Mouse (Mus musculus): ENCODE data around the gene Sh3rf3.

DNA sequence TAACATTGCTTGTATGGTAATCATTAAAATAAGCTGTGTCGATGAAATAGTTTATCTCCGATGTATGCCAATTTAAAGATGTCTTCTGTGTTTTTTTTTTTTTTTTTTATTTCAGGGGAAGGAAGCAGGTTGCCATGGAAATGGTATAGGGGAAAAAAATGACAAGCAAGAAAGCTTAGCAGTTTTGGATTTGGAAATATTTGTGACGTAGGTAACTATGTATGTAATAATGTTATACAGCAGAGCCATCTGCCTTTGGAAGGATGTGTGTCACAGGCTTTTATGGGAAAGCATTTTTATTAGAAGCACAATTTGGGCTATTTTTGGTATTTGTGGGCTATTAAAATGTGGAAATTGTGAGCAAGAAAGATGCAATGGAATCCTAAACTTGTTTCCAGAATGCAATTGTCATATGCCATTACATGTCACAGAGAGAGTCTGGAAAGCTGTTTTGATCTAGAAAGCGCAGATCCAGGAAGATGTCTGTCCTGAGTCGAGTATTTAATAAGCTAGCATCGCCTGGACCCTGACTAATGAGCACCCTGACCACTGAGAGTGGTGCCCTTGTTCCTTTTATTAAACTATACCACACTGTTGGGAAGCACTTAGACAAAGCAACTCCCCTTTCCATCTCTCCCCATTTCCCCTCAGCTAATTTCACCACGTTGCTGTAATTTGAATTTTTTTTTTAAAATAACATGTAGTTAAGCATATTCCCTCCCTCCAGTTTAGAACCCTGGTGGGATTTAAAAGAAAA is 58.8 kb downstream of the Sh3rf3 start:
- TF ChIP-seq CTCF (IDR thresholded peaks at IDR 0.05; ENCODE audit: control insufficient read depth, insufficient read depth, insufficient replicate concordance, low read depth, low read length): no peak
- TF ChIP-seq POLR2A (IDR thresholded peaks at IDR 0.05; ENCODE audit: control insufficient read depth, low read depth, low read length): no peak
